Mouse (Mus musculus) CH12.LX (cell line): ENCODE measurements around the gene Cd36. TPM values are rescaled to one million over a fixed set of nuclear protein-coding genes. Genes with fewer than 3 reads are reported as not detected.

Source experiments
- DNase-seq: peaks from one replicate; pipeline ENCODE4 v3.0.0-alpha.2; 2013; ENCODE audit errors: extremely low read depth
- H3K27ac ChIP-seq: 2 replicates; pipeline ENCODE4 v1.5.1; 2012; ENCODE audit warnings: low read depth, mild to moderate bottlenecking, control low read depth, moderate library complexity; ENCODE audit not compliant: insufficient read depth
- H3K27me3 ChIP-seq: replicated peaks from 2 replicates; pipeline ENCODE3; 2012; ENCODE audit warnings: inconsistent platforms
- H3K36me3 ChIP-seq, 2 experiments: replicated peaks in 1 of 2; 2 replicates each; pipeline versions ENCODE3 to v1.6.1; 2012; ENCODE audit warnings: inconsistent platforms in 1 of 2, low read length in 1 of 2, mild to moderate bottlenecking in 1 of 2, mixed read lengths in 1 of 2, moderate library complexity in 1 of 2; ENCODE audit not compliant: control insufficient read depth in 1 of 2, insufficient read depth in 1 of 2
- H3K4me1 ChIP-seq, 2 experiments: 2 replicates each; pipeline ENCODE4 v1.6.1; 2012; ENCODE audit warnings: inconsistent platforms in 1 of 2, moderate library complexity in 1 of 2; ENCODE audit not compliant: insufficient read depth in 2 of 2, control insufficient read depth in 1 of 2
- H3K4me2 ChIP-seq: 2 replicates; pipeline ENCODE4 v1.6.1; 2012; ENCODE audit warnings: low read depth, mild to moderate bottlenecking, control low read depth; ENCODE audit not compliant: poor library complexity, insufficient read depth, severe bottlenecking
- H3K4me3 ChIP-seq, 3 experiments: fragments of 150-350 bp in 1 of 3; sonication (generic) in 1 of 3; replicated peaks in 1 of 3; 2 replicates each; pipeline versions ENCODE3 to v1.5.1; 2011 to 2012; ENCODE audit warnings: low read depth in 2 of 3, low read length in 2 of 3, mild to moderate bottlenecking in 2 of 3, moderate library complexity in 2 of 3, control low read depth in 1 of 3, improper control_type of control experiment in 1 of 3, inconsistent platforms in 1 of 3, mixed read lengths in 1 of 3; ENCODE audit not compliant: poor library complexity in 1 of 3
- H3K79me2 ChIP-seq: replicated peaks from 2 replicates; pipeline ENCODE4 v1.6.1; 2012; ENCODE audit warnings: mild to moderate bottlenecking, moderate library complexity; ENCODE audit not compliant: control insufficient read depth, poor library complexity, insufficient read depth, severe bottlenecking; ENCODE audit errors: extremely low read depth
- H3K9ac ChIP-seq: 2 replicates; pipeline ENCODE4 v1.6.1; 2012; ENCODE audit warnings: low read depth, mild to moderate bottlenecking, control low read depth, moderate library complexity; ENCODE audit not compliant: insufficient read depth
- H3K9me3 ChIP-seq: replicated peaks from 2 replicates; pipeline ENCODE3; 2012; ENCODE audit warnings: low read length, inconsistent platforms, mixed read lengths
- BHLHE40 ChIP-seq: IDR thresholded peaks from 2 replicates; pipeline ENCODE4 v1.6.1; 2011; ENCODE audit warnings: mild to moderate bottlenecking, low read depth, low read length, improper control_type of control experiment
- CHD1 ChIP-seq: IDR thresholded peaks from 2 replicates; pipeline ENCODE4 v1.6.1; 2012; ENCODE audit warnings: low read depth, low read length, improper control_type of control experiment, inconsistent platforms
- E2F4 ChIP-seq: IDR thresholded peaks from 2 replicates; pipeline ENCODE4 v1.6.1; 2011; ENCODE audit warnings: low read depth, low read length, improper control_type of control experiment; ENCODE audit not compliant: insufficient replicate concordance
- ELF1 ChIP-seq: IDR thresholded peaks from 2 replicates; pipeline ENCODE4 v1.6.1; 2014; ENCODE audit warnings: low read depth, mild to moderate bottlenecking, inconsistent platforms, low read length, improper control_type of control experiment
- ETS1 ChIP-seq: conservative IDR thresholded peaks from 2 replicates; pipeline ENCODE4 v1.6.1; 2012; ENCODE audit warnings: low read depth, mild to moderate bottlenecking, inconsistent platforms, low read length, improper control_type of control experiment, moderate library complexity
- JUN ChIP-seq: IDR thresholded peaks from 2 replicates; pipeline ENCODE4 v1.6.1; 2011; ENCODE audit warnings: low read depth, mild to moderate bottlenecking, low read length, improper control_type of control experiment, moderate library complexity; ENCODE audit not compliant: insufficient read depth
- JUND ChIP-seq: conservative IDR thresholded peaks from 2 replicates; pipeline ENCODE4 v1.6.1; 2011; ENCODE audit warnings: low read depth, low read length, improper control_type of control experiment
- KAT2A ChIP-seq: IDR thresholded peaks from 2 replicates; pipeline ENCODE4 v1.6.1; 2012; ENCODE audit warnings: low read length, improper control_type of control experiment, inconsistent platforms; ENCODE audit not compliant: insufficient replicate concordance
- MAFK ChIP-seq: IDR thresholded peaks from 2 replicates; pipeline ENCODE4 v1.6.1; 2011; ENCODE audit warnings: low read length, improper control_type of control experiment; ENCODE audit not compliant: insufficient replicate concordance
- MAX ChIP-seq: IDR thresholded peaks from 2 replicates; pipeline ENCODE4 v1.6.1; 2011; ENCODE audit warnings: low read length, improper control_type of control experiment
- MAZ ChIP-seq: IDR thresholded peaks from 2 replicates; pipeline ENCODE4 v1.6.1; 2012; ENCODE audit warnings: low read depth, mild to moderate bottlenecking, inconsistent platforms, low read length, improper control_type of control experiment, moderate library complexity
- MYC ChIP-seq: IDR thresholded peaks from 2 replicates; pipeline ENCODE4 v1.6.1; 2011; ENCODE audit warnings: low read depth, mild to moderate bottlenecking, improper control_type of control experiment, low read length
- NRF1 ChIP-seq: IDR thresholded peaks from 2 replicates; pipeline ENCODE4 v1.6.1; 2014; ENCODE audit warnings: low read depth, mild to moderate bottlenecking, inconsistent platforms, low read length, improper control_type of control experiment, moderate library complexity
- PAX5 ChIP-seq: IDR thresholded peaks from 2 replicates; pipeline ENCODE4 v1.6.1; 2012; ENCODE audit warnings: low read length, inconsistent platforms, mixed read lengths
- POLR2A ChIP-seq: IDR thresholded peaks from 2 replicates; pipeline ENCODE4 v1.6.1; 2011; ENCODE audit warnings: low read depth, mild to moderate bottlenecking, improper control_type of control experiment, low read length
- RAD21 ChIP-seq: IDR thresholded peaks from 2 replicates; pipeline ENCODE4 v1.6.1; 2011; ENCODE audit warnings: low read depth, mild to moderate bottlenecking, low read length, improper control_type of control experiment, moderate library complexity
- TBP ChIP-seq: conservative IDR thresholded peaks from 2 replicates; pipeline ENCODE4 v1.6.1; 2011; ENCODE audit warnings: low read depth, low read length, improper control_type of control experiment
- UBTF ChIP-seq: IDR thresholded peaks from 2 replicates; pipeline ENCODE4 v1.6.1; 2012; ENCODE audit warnings: low read depth, mild to moderate bottlenecking, inconsistent platforms, low read length, improper control_type of control experiment, moderate library complexity
- USF1 ChIP-seq: IDR thresholded peaks from 2 replicates; pipeline ENCODE4 v1.6.1; 2014; ENCODE audit warnings: low read depth, mild to moderate bottlenecking, inconsistent platforms, low read length, improper control_type of control experiment
- ZC3H11A ChIP-seq: IDR thresholded peaks from 2 replicates; pipeline ENCODE4 v1.6.1; 2012; ENCODE audit warnings: low read depth, mild to moderate bottlenecking, inconsistent platforms, low read length, improper control_type of control experiment
- ZMIZ1 ChIP-seq: IDR thresholded peaks from 2 replicates; pipeline ENCODE4 v1.6.1; 2012; ENCODE audit warnings: low read depth, mild to moderate bottlenecking, inconsistent platforms, low read length, improper control_type of control experiment
- dilution Hi-C: fragments of 300-500 bp; cut with MboI; formaldehyde crosslinking; loops from 2 replicates; pipeline ENCODE4 v1.14.3; 2020; ENCODE audit warnings: low sequenced_read_pairs; ENCODE audit not compliant: extremely low pct_unique_long_range_greater_than_20kb, extremely low pct_ligation_motif_present
- in situ Hi-C: fragments of 300-500 bp; cut with MboI; formaldehyde crosslinking; loops from 3 replicates; pipeline ENCODE4 v1.14.3; 2019; ENCODE audit warnings: low sequenced_read_pairs, low pct_ligation_motif_present, low pct_unique_long_range_greater_than_20kb, mixed read lengths
- polyA plus RNA-seq: library from polyadenylated mRNA; unstranded; fragments of >175 nt; gene quantifications from 2 replicates; pipeline ENCODE4 v1.2.1, GENCODE M21; 2012; ENCODE audit warnings: low read depth; ENCODE audit not compliant: insufficient read length
- total RNA-seq, 2 experiments: library from RNA; depleted of rRNA; stranded (reverse); fragments of 300-350 nt in 1 of 2; fragments of >200 nt in 1 of 2; gene quantifications; 2 replicates each; pipeline ENCODE4 v1.2.3; 2012 to 2014

Gene Cd36
- total and polyA plus RNA-seq, 3 experiments, result 145 to 690 (median 608) TPM

DNA sequence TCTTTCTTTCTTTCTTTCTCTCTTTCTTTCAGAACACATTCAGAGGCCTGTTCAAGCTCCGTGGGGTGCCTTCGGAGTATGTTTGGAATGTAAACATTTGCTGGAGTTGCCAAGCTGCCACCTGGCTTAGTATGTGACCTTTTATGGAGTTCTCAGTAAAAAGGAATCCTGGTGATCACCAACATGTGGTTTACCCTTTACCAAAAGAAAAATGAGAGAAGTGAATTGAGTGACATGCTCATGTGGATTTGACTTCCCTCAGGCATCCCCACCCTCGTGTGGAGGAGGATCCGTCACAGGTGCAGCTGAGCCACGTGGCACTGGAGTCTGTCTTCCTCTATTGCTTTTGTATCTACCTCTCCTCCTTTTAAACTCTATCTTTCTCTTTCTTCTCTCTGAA, 141.5 kb downstream of the Cd36 start:
- in situ Hi-C loops, result no loop called here
- dilution Hi-C loops, result no loop called here
- H3K4me1 ChIP-seq, result no peaks in the 10 kb centered on the region; a peak in 1 of 4 replicates
- no peaks in the 10 kb centered on the region for H3K9me3 ChIP-seq
- no peaks in the 10 kb centered on the region for H3K27me3 ChIP-seq
- H3K79me2 ChIP-seq, result no peaks in the 10 kb centered on the region
- no peak overlapping the region for H3K4me2 ChIP-seq
- no peak for TF ChIP-seq CHD1
- TF ChIP-seq MAX, result 0 out of 2 replicates have a peak, but pooled peaks have one; percentile 35
- TF ChIP-seq, all 38 proteins: peak for 1
- Histone ChIP-seq H3K9ac (no peak overlapping the region), H3K27ac (no peak overlapping the region), H3K36me3 (no peaks in the 10 kb centered on the region), H3K4me3 (no peak overlapping the region)
- no peak for DNase-seq

- no peaks in the 10 kb centered on the region; a peak in 1 of 4 replicates for H3K4me1 ChIP-seq
- TF ChIP-seq USF1, result no peak
- TF ChIP-seq JUND, result no peak
- no peak for TF ChIP-seq ZMIZ1
- no peak for TF ChIP-seq POLR2A
- TF ChIP-seq BHLHE40, result no peak
- TF ChIP-seq MYC, result no peak
- no peak for TF ChIP-seq ETS1
- TF ChIP-seq MAX, result no peak
- TF ChIP-seq JUN, result no peak
- no peak for TF ChIP-seq MAZ
- no peak for TF ChIP-seq MAFK
- no peak for TF ChIP-seq E2F4
- TF ChIP-seq RAD21, result no peak
- TF ChIP-seq UBTF, result no peak
- TF ChIP-seq KAT2A, result no peak
- no peak for TF ChIP-seq PAX5
- TF ChIP-seq ZC3H11A, result no peak
- TF ChIP-seq TBP, result no peak
- no peak for TF ChIP-seq ELF1
- no peak for TF ChIP-seq NRF1
- TF ChIP-seq, all 38 proteins: peak for 0
- H3K36me3 ChIP-seq, result no peaks in the 10 kb centered on the region
- no peak for DNase-seq
- H3K9ac ChIP-seq, result no peak overlapping the region
- no peaks in the 10 kb centered on the region for H3K27me3 ChIP-seq
- no peak overlapping the region for H3K27ac ChIP-seq
- dilution Hi-C loops (no loop called here), in situ Hi-C loops (no loop called here)
- no peaks in the 10 kb centered on the region for H3K9me3 ChIP-seq
- no peaks in the 10 kb centered on the region for H3K79me2 ChIP-seq
- H3K4me2 ChIP-seq, result no peak overlapping the region
- no peak overlapping the region for H3K4me3 ChIP-seq
Observed at GRCm38 (mm10) chr5:17746520-17746919, 142.1 kb downstream of the Cd36 start.
